ENCODE assay signal across 11 mouse cellular contexts in genomic region chr2:116417428-116418195, GRCm38 (mm10).
DNase-seq lines count a peak whose midpoint lies in the region; ATAC-seq and TF ChIP-seq lines count a peak whose summit lies in the region.
"Had no signal": no experiment of that assay in that cellular context is flagged by ENCODE, and none has a peak within 500 bp of the region (broad histone marks: within the 10 kb centered on the region; RNA-seq: fewer than 3 reads in every experiment).

No protein-coding gene starts in this region.

- no peak overlapping the region for H3K9ac ChIP-seq in kidney, postnatal 0 days (ENCODE audit: low read depth, low read length)
- H3K9ac ChIP-seq: intestine, embryonic 15.5 days had no signal

- no peaks in the 10 kb centered on the region for H3K9me3 ChIP-seq in kidney, postnatal 0 days (replicated peaks; ENCODE audit: low read length)
- H3K9me3 ChIP-seq: intestine, embryonic 15.5 days had no signal

- peak; percentile 8 for DNase-seq in kidney, postnatal 0 days (ENCODE audit: low spot score)
- DNase-seq in kidney, adult 9 months, result no peak
- peak; percentile 40 for DNase-seq in MN1 (ENCODE audit: low spot score)
- peak; percentile 34 for DNase-seq in brain, adult 2 months (ENCODE audit: low read depth, low spot score)
- peak; percentile 13 for DNase-seq in lung, postnatal 10 days
- no peak for DNase-seq in thymus, postnatal 25 days

- no peak overlapping the region for H3K27ac ChIP-seq in kidney, postnatal 0 days
- H3K27ac ChIP-seq: intestine, embryonic 15.5 days; stomach, postnatal 0 days had no signal

- ATAC-seq in kidney, postnatal 0 days (replicated peaks; ENCODE audit: low FRiP score, low read depth), result no peak
- ATAC-seq in megakaryocyte, adult 5-6 weeks (ENCODE audit: poor library complexity, severe bottlenecking), result no peak
- ATAC-seq: intestine, embryonic 15.5 days had no signal

- 74% methylated on average over 13 of the region's 13 CpGs for WGBS in kidney, postnatal 0 days

- no peaks in the 10 kb centered on the region for H3K4me1 ChIP-seq in kidney, postnatal 0 days (replicated peaks; ENCODE audit: insufficient read depth, low read length)
- H3K4me1 ChIP-seq: intestine, embryonic 15.5 days had no signal

- no peaks in the 10 kb centered on the region for H3K36me3 ChIP-seq in kidney, postnatal 0 days (ENCODE audit: insufficient read depth, low read length)
- H3K36me3 ChIP-seq: intestine, embryonic 15.5 days had no signal

- TF ChIP-seq CTCF in kidney, postnatal 0 days (IDR thresholded peaks at IDR 0.05; ENCODE audit: low read depth), result no peak

- H3K27me3 ChIP-seq in kidney, postnatal 0 days (ENCODE audit: insufficient read depth, low read length), result no peaks in the 10 kb centered on the region
- H3K27me3 ChIP-seq: intestine, embryonic 15.5 days had no signal

- H3K4me3 ChIP-seq in kidney, postnatal 0 days (replicated peaks; ENCODE audit: low read depth, low read length), result no peak overlapping the region
- H3K4me3 ChIP-seq: erythroblast, embryonic 14.5 days; intestine, embryonic 15.5 days had no signal

- no peak overlapping the region for H3K4me2 ChIP-seq in kidney, postnatal 0 days (ENCODE audit: low read length)
- H3K4me2 ChIP-seq: intestine, embryonic 15.5 days; liver, embryonic 11.5 days had no signal

Comparison
In these comparisons a context has a peak if more than half of its experiments do, and no peak if none do; other contexts are left out.
1. DNase-seq: peak in kidney, postnatal 0 days (single experiment), MN1 (single experiment), brain, adult 2 months (single experiment) and lung, postnatal 10 days (single experiment); none in kidney, adult 9 months (single experiment) and thymus, postnatal 25 days (single experiment).